9 mouse cellular contexts compared by ENCODE assay signal in genomic region chr9:65142399-65142798, GRCm38 (mm10). TPM values are rescaled to one million over a fixed set of nuclear protein-coding genes. Genes with fewer than 3 reads are reported as not detected.
DNase-seq lines count a peak whose midpoint lies in the region; ATAC-seq lines count a peak whose summit lies in the region.
"Had no signal": no experiment of that assay in that cellular context is flagged by ENCODE, and none has a peak within 500 bp of the region (broad histone marks: within the 10 kb centered on the region; RNA-seq: fewer than 3 reads in every experiment).

No protein-coding gene starts in this region.

- H3K4me3 ChIP-seq in kidney, embryonic 16.5 days (ENCODE audit: low read length), result peak overlapping the region; percentile 76
- peak overlapping the region; percentile 90 for H3K4me3 ChIP-seq in embryonic facial prominence, embryonic 11.5 days (ENCODE audit: low read depth, low read length)
- peak overlapping the region; percentile 70 for H3K4me3 ChIP-seq in intestine, embryonic 14.5 days (ENCODE audit: low read depth, low read length)

- H3K27ac ChIP-seq in kidney, embryonic 16.5 days (ENCODE audit: low read length), result peak overlapping the region; percentile 77; the same call in 1 of the 2 replicates
- no peak overlapping the region for H3K27ac ChIP-seq in embryonic facial prominence, embryonic 11.5 days (replicated peaks; ENCODE audit: low read depth, low read length)
- H3K27ac ChIP-seq in intestine, embryonic 14.5 days (ENCODE audit: low read depth), result no peak overlapping the region

- peaks cover 16% of the 10 kb centered on the region; the same call in 1 of the 2 replicates for H3K27me3 ChIP-seq in kidney, embryonic 16.5 days (ENCODE audit: insufficient read depth, low read length)
- no peaks in the 10 kb centered on the region; the same call in 1 of the 2 replicates for H3K27me3 ChIP-seq in embryonic facial prominence, embryonic 11.5 days (ENCODE audit: control insufficient read depth, insufficient read depth, low read length)
- 0 out of 2 replicates have a peak, but pooled peaks cover 4% of the 10 kb centered on the region for H3K27me3 ChIP-seq in intestine, embryonic 14.5 days (replicated peaks; ENCODE audit: control insufficient read depth, insufficient read depth, low read length)

- under 1% methylated on average over 8 of the region's 8 CpGs for WGBS in kidney, embryonic 16.5 days
- WGBS in embryonic facial prominence, embryonic 11.5 days, result 0% methylated on average over 8 of the region's 8 CpGs
- 2% methylated on average over 8 of the region's 8 CpGs for WGBS in intestine, embryonic 14.5 days

- no peaks in the 10 kb centered on the region for H3K9me3 ChIP-seq in kidney, embryonic 16.5 days (ENCODE audit: low read length)
- H3K9me3 ChIP-seq in embryonic facial prominence, embryonic 11.5 days (replicated peaks; ENCODE audit: control insufficient read depth, low read length), result no peaks in the 10 kb centered on the region
- no peaks in the 10 kb centered on the region for H3K9me3 ChIP-seq in intestine, embryonic 14.5 days (ENCODE audit: control insufficient read depth, low read length)

- H3K4me2 ChIP-seq in kidney, embryonic 16.5 days (replicated peaks; ENCODE audit: low read depth, low read length), result peak overlapping the region; percentile 95
- H3K4me2 ChIP-seq in embryonic facial prominence, embryonic 11.5 days (ENCODE audit: low read depth, low read length), result peak overlapping the region; percentile 88
- H3K4me2 ChIP-seq in intestine, embryonic 14.5 days (ENCODE audit: low read length), result peak overlapping the region; percentile 92

- H3K9ac ChIP-seq in kidney, embryonic 16.5 days (replicated peaks; ENCODE audit: low read length), result peak overlapping the region; percentile 80
- peak overlapping the region; percentile 96 for H3K9ac ChIP-seq in embryonic facial prominence, embryonic 11.5 days (replicated peaks; ENCODE audit: low read length)
- H3K9ac ChIP-seq in intestine, embryonic 14.5 days (ENCODE audit: low read length), result peak overlapping the region; percentile 63

- no peak for DNase-seq in kidney, adult 11 months
- DNase-seq in embryonic facial prominence, embryonic 11.5 days (ENCODE audit: low spot score), result peak; percentile 69
- DNase-seq in intestine, embryonic 14.5 days (ENCODE audit: low spot score), result peak; percentile 59
- peak; percentile 57 for DNase-seq in neural tube, embryonic 10.5 days (ENCODE audit: extremely low spot score, low spot score)
- no peak for DNase-seq in frontal cortex, postnatal 10 days (ENCODE audit: low spot score in 2 of 2)
- DNase-seq in cerebellum, adult 9-11 months, result no peak
- DNase-seq in cerebellum, adult 11-12 months, result no peak

- H3K4me1 ChIP-seq in kidney, embryonic 16.5 days (ENCODE audit: insufficient read depth, low read length), result peaks cover 17% of the 10 kb centered on the region
- H3K4me1 ChIP-seq in embryonic facial prominence, embryonic 11.5 days (ENCODE audit: control insufficient read depth, insufficient read depth, low read length), result no peaks in the 10 kb centered on the region; the same call in 1 of the 2 replicates
- H3K4me1 ChIP-seq in intestine, embryonic 14.5 days (replicated peaks; ENCODE audit: control insufficient read depth, insufficient read depth, low read length), result peaks cover 14% of the 10 kb centered on the region; the same call in 1 of the 2 replicates

- 0 out of 2 replicates have a peak, but pooled peaks cover 2% of the 10 kb centered on the region for H3K36me3 ChIP-seq in kidney, embryonic 16.5 days (ENCODE audit: insufficient read depth, low read length)
- H3K36me3 ChIP-seq in embryonic facial prominence, embryonic 11.5 days (replicated peaks; ENCODE audit: control insufficient read depth, insufficient read depth, low read depth, low read length), result peaks cover 4% of the 10 kb centered on the region; the same call in 1 of the 2 replicates
- 0 out of 2 replicates have a peak, but pooled peaks cover 3% of the 10 kb centered on the region for H3K36me3 ChIP-seq in intestine, embryonic 14.5 days (ENCODE audit: control insufficient read depth, insufficient read depth, low read length)

- no peak for ATAC-seq in kidney, embryonic 16.5 days (ENCODE audit: low FRiP score, low TSS enrichment)
- ATAC-seq in embryonic facial prominence, embryonic 11.5 days (replicated peaks; ENCODE audit: insufficient number of reproducible peaks, low FRiP score, low TSS enrichment, low read depth), result no peak
- no peak for ATAC-seq in intestine, embryonic 14.5 days (replicated peaks; ENCODE audit: low FRiP score, low TSS enrichment, low read depth)

RNA-seq across cellular contexts. Expression of gene Igdcc3, which starts 1.4 kb away (rescaled TPM):
- 3.2 and 3.3 TPM in 2 replicates for polyA plus RNA-seq in kidney, embryonic 16.5 days (2015; fragmentation: Nextera tagmentation; extraction: Ambion mirVana)
- polyA plus RNA-seq in embryonic facial prominence, embryonic 11.5 days (2014; fragmentation: Nextera tagmentation; extraction: Ambion mirVana), result 17.0 and 18.7 TPM in 2 replicates
- polyA plus RNA-seq in intestine, embryonic 14.5 days (2014; fragmentation: Nextera tagmentation; extraction: Ambion mirVana), result 2.7 and 2.9 TPM in 2 replicates
- polyA plus RNA-seq: small intestine, adult 2 months had no signal

RNA-seq across cellular contexts. Expression of gene Igdcc4, which starts 41.1 kb away (rescaled TPM):
- 10.9 and 12.0 TPM in 2 replicates for polyA plus RNA-seq in kidney, embryonic 16.5 days (2015; fragmentation: Nextera tagmentation; extraction: Ambion mirVana)
- polyA plus RNA-seq in embryonic facial prominence, embryonic 11.5 days (2014; fragmentation: Nextera tagmentation; extraction: Ambion mirVana), result 11.8 and 12.4 TPM in 2 replicates
- polyA plus RNA-seq in intestine, embryonic 14.5 days (2014; fragmentation: Nextera tagmentation; extraction: Ambion mirVana), result 39.6 and 42.2 TPM in 2 replicates

RNA-seq across cellular contexts. Expression of gene Parp16, which starts 52.8 kb away (rescaled TPM):
- 7.4 and 8.6 TPM in 2 replicates for polyA plus RNA-seq in kidney, embryonic 16.5 days (2015; fragmentation: Nextera tagmentation; extraction: Ambion mirVana)
- polyA plus RNA-seq in embryonic facial prominence, embryonic 11.5 days (2014; fragmentation: Nextera tagmentation; extraction: Ambion mirVana), result 4.9 and 5.7 TPM in 2 replicates
- polyA plus RNA-seq in intestine, embryonic 14.5 days (2014; fragmentation: Nextera tagmentation; extraction: Ambion mirVana), result 8.1 and 9.1 TPM in 2 replicates

Comparison
In these comparisons a context has a peak if more than half of its experiments do, and no peak if none do; other contexts are left out.
1. DNase-seq: peak in embryonic facial prominence, embryonic 11.5 days (single experiment), intestine, embryonic 14.5 days (single experiment) and neural tube, embryonic 10.5 days (single experiment); none in kidney, adult 11 months (single experiment), frontal cortex, postnatal 10 days (0 of 2), cerebellum, adult 9-11 months (single experiment) and cerebellum, adult 11-12 months (single experiment).
2. Peak in every context shown above with its lines, with median percentiles within 50 percentile points of each other: H3K4me2 ChIP-seq, H3K4me3 ChIP-seq and H3K9ac ChIP-seq.